Mouse (Mus musculus) megakaryocyte, embryonic 14.5 days (primary cell): ENCODE results near the gene Tmem80. TPM values are rescaled to one million over a fixed set of nuclear protein-coding genes. Genes with fewer than 3 reads are reported as not detected.

Experiments
- H3K27me3 ChIP-seq: replicated peaks from 2 replicates; pipeline ENCODE3; 2012; ENCODE audit warnings: inconsistent platforms
- H3K36me3 ChIP-seq: replicated peaks from 2 replicates; pipeline ENCODE3; 2012; ENCODE audit warnings: low read length, inconsistent platforms, mixed read lengths
- H3K4me1 ChIP-seq: 2 replicates; pipeline ENCODE4 v1.6.1; 2012; ENCODE audit warnings: inconsistent platforms
- H3K4me3 ChIP-seq: replicated peaks from 2 replicates; pipeline ENCODE3; 2012; ENCODE audit warnings: moderate library complexity, mild to moderate bottlenecking, inconsistent platforms
- H3K9me3 ChIP-seq: 2 replicates; pipeline ENCODE4 v1.6.1; 2012; ENCODE audit warnings: inconsistent platforms
- FLI1 ChIP-seq: IDR thresholded peaks from 2 replicates; pipeline ENCODE4 v1.6.1; 2012; ENCODE audit warnings: low read length, inconsistent platforms, mixed read lengths
- GATA1 ChIP-seq: IDR thresholded peaks from 3 replicates; pipeline ENCODE4 v1.6.1; 2012; ENCODE audit warnings: mixed read lengths, low read length, inconsistent platforms, borderline replicate concordance
- polyA plus RNA-seq: library from polyadenylated mRNA; stranded (reverse); fragments of >175 nt; gene quantifications from 2 replicates; pipeline ENCODE4 v1.2.3, GENCODE M21; 2012; ENCODE audit warnings: low replicate concordance; ENCODE audit not compliant: insufficient read depth

Gene Tmem80
- polyA plus RNA-seq, 1 experiment = 12.3 TPM

- H3K36me3 ChIP-seq = no peaks in the 10 kb centered on the region
- H3K4me1 ChIP-seq = peaks cover 58% of the 10 kb centered on the region
- TF ChIP-seq FLI1 (no peak), GATA1 (no peak)
- no peak overlapping the region for H3K4me3 ChIP-seq
- H3K27me3 ChIP-seq = no peaks in the 10 kb centered on the region
- H3K9me3 ChIP-seq = peaks cover 4% of the 10 kb centered on the region; the same call in 1 of the 2 replicates
These were observed 44.5 kb downstream of the Tmem80 start for GRCm38 (mm10) chr7:141371942-141372595.

DNA sequence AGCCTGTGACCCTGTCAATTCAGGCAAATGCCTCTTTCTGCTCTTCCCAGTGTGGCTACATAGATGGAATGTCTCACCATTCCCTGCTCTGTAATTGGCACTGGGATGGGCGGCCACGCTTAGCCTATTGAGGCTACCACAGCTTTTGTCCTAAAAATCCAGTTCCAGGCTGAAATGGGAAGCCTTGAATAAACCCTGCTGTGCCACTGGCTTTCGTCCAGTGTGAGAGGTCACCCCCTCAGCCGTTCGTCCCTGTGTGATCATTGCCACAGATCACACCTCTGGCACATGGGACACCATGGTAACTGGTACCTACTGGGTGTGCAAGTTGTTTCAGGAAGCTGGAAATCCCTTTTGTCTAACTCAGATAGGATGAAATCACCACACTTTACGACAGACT, 46.1 kb downstream of the Tmem80 start:
- Histone ChIP-seq H3K27me3 (no peaks in the 10 kb centered on the region), H3K4me3 (no peak overlapping the region), H3K4me1 (peaks cover 47% of the 10 kb centered on the region), H3K36me3 (no peaks in the 10 kb centered on the region), H3K9me3 (no peaks in the 10 kb centered on the region)
- TF ChIP-seq GATA1 (no peak), FLI1 (no peak)

DNA sequence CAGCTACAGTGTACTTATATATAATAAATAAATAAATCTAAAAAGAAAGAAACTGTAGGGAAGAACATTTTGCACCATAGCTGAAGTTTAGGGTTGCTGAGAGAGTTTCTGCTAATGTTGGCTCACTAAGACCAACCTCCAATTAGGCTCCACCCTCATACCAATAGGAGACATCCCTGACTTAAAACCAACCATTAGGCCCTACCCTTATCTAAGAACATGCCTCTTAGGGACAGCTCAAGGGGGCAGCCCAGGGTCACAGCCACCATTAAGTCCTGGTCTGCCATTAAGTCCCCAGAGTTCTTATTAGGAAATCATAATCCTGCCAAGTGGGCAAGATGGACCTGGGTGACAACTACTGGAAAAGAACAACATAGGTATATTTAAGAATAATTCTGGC, 46.9 kb downstream of the Tmem80 start:
- Histone ChIP-seq H3K4me1 (peaks cover 43% of the 10 kb centered on the region), H3K27me3 (no peaks in the 10 kb centered on the region)
- TF ChIP-seq GATA1 = no peak
- no peak for TF ChIP-seq FLI1

DNA sequence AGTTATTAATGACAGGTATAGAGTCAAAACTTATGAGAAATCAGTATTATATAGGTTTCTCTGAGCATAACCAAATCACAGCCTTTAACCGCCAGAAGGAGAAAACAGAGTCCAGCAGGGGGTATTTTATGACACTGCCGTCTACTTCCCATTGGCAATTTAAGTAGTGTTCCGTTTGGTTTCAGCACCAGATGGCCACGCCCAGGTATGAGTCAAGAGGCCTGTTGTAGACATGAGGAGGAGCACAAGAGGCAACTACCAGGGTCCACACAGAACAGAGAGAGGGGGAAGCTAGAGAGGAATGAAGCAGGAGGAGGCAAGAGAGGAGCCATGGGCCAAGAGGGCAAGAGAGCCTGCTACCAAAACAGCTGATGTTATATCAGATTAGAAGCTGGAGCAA, 52.0 kb downstream of the Tmem80 start:
- Histone ChIP-seq H3K4me3 (no peak overlapping the region), H3K9me3 (no peaks in the 10 kb centered on the region), H3K4me1 (peaks cover 52% of the 10 kb centered on the region), H3K36me3 (no peaks in the 10 kb centered on the region), H3K27me3 (peaks cover 6% of the 10 kb centered on the region)
- TF ChIP-seq GATA1 (no peak), FLI1 (no peak)

More for the DNA sequence above, 46.9 kb downstream of the Tmem80 start:
- Histone ChIP-seq H3K9me3 (no peaks in the 10 kb centered on the region), H3K4me3 (no peak overlapping the region), H3K36me3 (no peaks in the 10 kb centered on the region)

DNA sequence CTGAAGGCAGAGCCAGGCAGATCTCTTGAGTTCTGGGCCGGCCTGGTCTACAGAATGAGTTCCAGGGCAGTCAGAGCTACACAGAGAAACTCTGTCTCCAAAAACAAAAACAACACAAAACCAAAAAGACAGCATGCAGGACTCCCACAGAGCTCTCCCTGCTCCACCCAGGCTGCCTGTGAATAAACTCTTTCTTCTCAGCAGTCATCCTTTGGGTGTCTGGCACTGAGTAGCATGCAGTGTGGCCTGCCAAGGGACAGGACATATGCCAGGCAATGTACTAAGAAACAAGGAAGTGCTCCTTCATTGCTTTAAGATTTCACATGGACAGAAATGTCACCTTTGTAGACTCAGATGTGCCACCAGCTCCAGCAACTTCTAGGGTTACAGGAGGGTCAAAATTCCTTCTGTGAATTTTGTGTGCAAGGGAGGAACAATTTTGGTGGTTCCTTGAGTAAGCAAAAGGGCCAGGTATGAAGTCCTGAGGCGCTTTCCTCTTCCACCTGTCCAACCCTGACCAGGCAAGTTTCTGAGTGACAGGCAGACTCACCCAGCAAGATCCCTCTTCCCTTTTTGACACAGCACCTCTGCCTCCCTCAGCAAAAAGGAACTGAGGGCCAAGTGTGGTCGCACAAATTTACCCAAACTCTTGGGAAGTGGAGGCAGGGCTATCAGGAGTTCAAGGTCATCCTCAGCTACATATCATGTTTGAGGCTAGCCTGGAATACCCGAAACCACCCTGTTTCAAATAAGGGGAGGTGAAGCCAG, 53.7 kb downstream of the Tmem80 start:
- TF ChIP-seq GATA1 (no peak), FLI1 (no peak)
- Histone ChIP-seq H3K36me3 (no peaks in the 10 kb centered on the region), H3K27me3 (peaks cover 9% of the 10 kb centered on the region), H3K4me3 (no peak overlapping the region), H3K4me1 (peaks cover 65% of the 10 kb centered on the region), H3K9me3 (no peaks in the 10 kb centered on the region)

Other genes starting within 250 kb of the Tmem80 start
- gene Pkp3, start 249.5 kb upstream of the Tmem80 start, polyA plus RNA-seq = 2.5 and 3.0 TPM in 2 replicates
- gene Sigirr, start 227.2 kb upstream of the Tmem80 start, polyA plus RNA-seq = 41.8 and 92.9 TPM in 2 replicates
- not detected in 2 replicates for gene Ano9, start 209.9 kb upstream of the Tmem80 start, polyA plus RNA-seq
- gene Ptdss2, start 205.4 kb upstream of the Tmem80 start, polyA plus RNA-seq = 32.9 and 81.5 TPM in 2 replicates
- gene Rnh1, start 154.9 kb upstream of the Tmem80 start, polyA plus RNA-seq = 26.5 and 43.0 TPM in 2 replicates
- gene Hras, start 133.7 kb upstream of the Tmem80 start, polyA plus RNA-seq = 51.3 and 84.0 TPM in 2 replicates
- 12.2 and 18.5 TPM in 2 replicates for gene Lrrc56, start 133.6 kb upstream of the Tmem80 start, polyA plus RNA-seq
- gene Lmntd2, start 113.7 kb upstream of the Tmem80 start, polyA plus RNA-seq = 0.57 TPM in 1 of 2 replicates, not detected in the other
- gene Rassf7, start 111.9 kb upstream of the Tmem80 start, polyA plus RNA-seq = 3.6 and 11.1 TPM in 2 replicates
- gene Phrf1, start 99.0 kb upstream of the Tmem80 start, polyA plus RNA-seq = 82.9 and 114 TPM in 2 replicates
- 154 and 188 TPM in 2 replicates for gene Irf7, start 61.3 kb upstream of the Tmem80 start, polyA plus RNA-seq
- gene Cdhr5, start 51.0 kb upstream of the Tmem80 start, polyA plus RNA-seq = not detected in 2 replicates
- not detected in 2 replicates for gene Sct, start 48.6 kb upstream of the Tmem80 start, polyA plus RNA-seq
- gene Drd4, start 35.7 kb upstream of the Tmem80 start, polyA plus RNA-seq = 0.04 TPM in 1 of 2 replicates, not detected in the other
- gene Deaf1, start within 50 bp of the Tmem80 start, polyA plus RNA-seq = 52.9 and 121 TPM in 2 replicates
- gene Eps8l2, start 11.1 kb downstream of the Tmem80 start, polyA plus RNA-seq = 0.10 TPM in 1 of 2 replicates, not detected in the other
- gene Taldo1, start 64.5 kb downstream of the Tmem80 start, polyA plus RNA-seq = 173 and 451 TPM in 2 replicates
- gene Gatd1, start 86.4 kb downstream of the Tmem80 start, polyA plus RNA-seq = 11.1 TPM in 1 of 2 replicates, not detected in the other
- gene Cend1, start 101.8 kb downstream of the Tmem80 start, polyA plus RNA-seq = not detected in 2 replicates
- gene Slc25a22, start 110.2 kb downstream of the Tmem80 start, polyA plus RNA-seq = 22.2 and 47.0 TPM in 2 replicates
- gene Pidd1, start 116.3 kb downstream of the Tmem80 start, polyA plus RNA-seq = 13.0 and 25.6 TPM in 2 replicates
- 6,138 and 9,533 TPM in 2 replicates for gene Rplp2, start 119.6 kb downstream of the Tmem80 start, polyA plus RNA-seq
- gene Pnpla2, start 127.5 kb downstream of the Tmem80 start, polyA plus RNA-seq = 230 and 314 TPM in 2 replicates
- gene Cracr2b, start 133.4 kb downstream of the Tmem80 start, polyA plus RNA-seq = 19.4 and 29.4 TPM in 2 replicates
- gene Cd151, start 139.7 kb downstream of the Tmem80 start, polyA plus RNA-seq = 56.1 and 168 TPM in 2 replicates
- gene Polr2l, start 147.4 kb downstream of the Tmem80 start, polyA plus RNA-seq = 49.6 and 150 TPM in 2 replicates
- 53.2 and 54.8 TPM in 2 replicates for gene Tspan4, start 147.5 kb downstream of the Tmem80 start, polyA plus RNA-seq
- 28.4 and 49.7 TPM in 2 replicates for gene Chid1, start 212.1 kb downstream of the Tmem80 start, polyA plus RNA-seq
- 22.5 and 22.9 TPM in 2 replicates for gene Ap2a2, start 234.4 kb downstream of the Tmem80 start, polyA plus RNA-seq